Mouse (Mus musculus) embryonic facial prominence, embryonic 12.5 days (tissue): Measurements from ENCODE around the gene Cars. TPM values are rescaled to one million over a fixed set of nuclear protein-coding genes. Genes with fewer than 3 reads are reported as not detected.
A peak's percentile ranks its signal among the peaks of the same experiment; 100 is the strongest.
"Not testable (repeated sequence)": the region's sequence is repeated elsewhere in the genome, so short reads cannot be mapped to it uniquely, and the experiment has no call there.

Source experiments
- ATAC-seq: fragments of 200-750 bp; cut with Nextera tagmentation; 2 replicates; pipeline ENCODE4 v1.8.0; 2017; ENCODE audit not compliant: insufficient number of reproducible peaks, insufficient read depth, low FRiP score, low TSS enrichment
- H3K27ac ChIP-seq: fragments of 300-500 bp; sonication (generic); 2 replicates; pipeline ENCODE4 v1.5.1; 2016; ENCODE audit warnings: mild to moderate bottlenecking
- H3K27me3 ChIP-seq: fragments of 300-500 bp; sonication (generic); 2 replicates; pipeline ENCODE4 v1.6.1; 2016; ENCODE audit warnings: mild to moderate bottlenecking, moderate library complexity
- H3K36me3 ChIP-seq: fragments of 300-500 bp; sonication (generic); 2 replicates; pipeline ENCODE4 v1.6.1; 2016; ENCODE audit warnings: mild to moderate bottlenecking
- H3K4me1 ChIP-seq: fragments of 300-500 bp; sonication (generic); 2 replicates; pipeline ENCODE4 v1.6.1; 2016
- H3K4me2 ChIP-seq: fragments of 300-500 bp; sonication (generic); replicated peaks from 2 replicates; pipeline ENCODE4 v1.6.1; 2016; ENCODE audit warnings: mild to moderate bottlenecking, moderate library complexity
- H3K4me3 ChIP-seq: fragments of 300-500 bp; sonication (generic); 2 replicates; pipeline ENCODE4 v1.5.1; 2016; ENCODE audit warnings: mild to moderate bottlenecking
- H3K9ac ChIP-seq: fragments of 300-500 bp; sonication (generic); 2 replicates; pipeline ENCODE4 v1.6.1; 2016; ENCODE audit warnings: mild to moderate bottlenecking, moderate library complexity
- H3K9me3 ChIP-seq: fragments of 300-500 bp; sonication (generic); 2 replicates; pipeline ENCODE4 v1.6.1; 2016; ENCODE audit warnings: mild to moderate bottlenecking, moderate library complexity
- WGBS: fragments of 180-500 bp; shearing (Covaris S2); methylation state at CpG from one replicate; pipeline ENCODE4 v1.1.7; 2016; 5-methylcytosine and 5-hydroxymethylcytosine counted together
- polyA plus RNA-seq: library from polyadenylated mRNA; unstranded; fragments of >200 nt; fragmentation: Nextera tagmentation; extraction: Ambion mirVana; gene quantifications from 2 replicates; pipeline ENCODE4 v1.2.1, GENCODE M21; 2016

Cars gene
- polyA plus RNA-seq: 57.1 and 57.3 TPM in 2 replicates

DNA sequence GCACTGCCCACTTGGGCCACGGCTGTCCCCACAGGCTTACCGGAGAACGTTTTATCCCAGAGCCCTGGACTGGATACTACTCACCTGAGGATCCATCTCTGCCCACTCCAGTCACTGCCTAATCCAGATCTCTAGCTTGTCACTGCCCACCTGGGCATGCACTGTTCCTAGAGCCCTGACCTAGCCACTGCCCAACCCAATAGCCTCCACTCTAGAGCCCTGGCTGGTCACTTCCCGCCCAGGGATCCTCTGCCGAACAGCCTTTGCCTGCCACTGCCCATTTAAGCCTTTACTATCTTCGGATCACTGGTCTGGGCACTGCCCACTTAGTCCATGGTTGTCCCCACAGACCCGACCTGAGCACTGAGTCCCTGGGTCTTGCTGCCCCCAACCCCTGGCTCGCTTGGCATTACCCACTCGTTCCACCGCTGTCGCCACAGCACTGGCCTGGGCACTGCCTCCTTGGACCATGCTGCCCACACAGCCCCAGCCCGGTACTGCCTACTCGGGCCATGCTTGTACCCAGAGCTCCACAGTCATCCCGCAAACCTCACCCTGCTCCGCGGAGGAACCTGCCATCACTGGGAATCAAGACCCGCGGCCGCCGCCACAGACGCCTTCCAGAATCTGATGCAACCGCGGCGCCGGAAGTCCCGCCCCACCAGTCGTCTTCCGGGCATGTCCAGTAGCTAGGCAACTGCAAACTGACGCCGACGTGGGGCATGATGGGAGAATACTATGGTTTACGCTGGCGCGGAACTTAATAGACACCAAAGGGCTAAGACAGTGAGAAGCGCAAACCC, at the start of gene Cars:
Gene Cars, minus strand, starts transcription at position 663 of the 803 bp plus-strand sequence.
- WGBS: 2% methylated on average over 35 of the region's 35 CpGs
- H3K4me3 ChIP-seq: peak within 1 kb of the TSS; percentile 88
- no peak within 1 kb of the TSS for H3K27ac ChIP-seq
- H3K9me3 ChIP-seq: no peaks in the 10 kb centered on the region
- H3K4me2 ChIP-seq: peak within 1 kb of the TSS; percentile 98
- H3K9ac ChIP-seq: peak within 1 kb of the TSS; percentile 93
- H3K27me3 ChIP-seq: no peaks in the 10 kb centered on the region
- peak; percentile 97 for ATAC-seq
- H3K36me3 ChIP-seq: no peaks in the 10 kb centered on the region
- H3K4me1 ChIP-seq: peaks cover 14% of the 10 kb centered on the region

GRCm38 (mm10) chr7:143649034-143649768, 49.3 kb upstream of the Cars start, which contains the start of gene Tnfrsf22:
TSS of gene Tnfrsf22 (minus strand) at chr7:143649661.
- Histone ChIP-seq H3K9me3 (peaks cover 3% of the 10 kb centered on the region; the same call in 1 of the 2 replicates), H3K27me3 (no peaks in the 10 kb centered on the region), H3K4me3 (peak within 1 kb of the TSS; percentile 78), H3K36me3 (no peaks in the 10 kb centered on the region), H3K9ac (peak within 1 kb of the TSS; percentile 62), H3K4me1 (no peaks in the 10 kb centered on the region), H3K4me2 (peak within 1 kb of the TSS; percentile 71), H3K27ac (no peak within 1 kb of the TSS)
- peak; percentile 94; the same call in 1 of the 2 replicates for ATAC-seq
- 3% methylated on average over 39 of the region's 39 CpGs for WGBS

- H3K9me3 ChIP-seq, H3K4me1 ChIP-seq, ATAC-seq, H3K4me2 ChIP-seq, H3K36me3 ChIP-seq, H3K4me3 ChIP-seq, H3K9ac ChIP-seq, H3K27me3 ChIP-seq, H3K27ac ChIP-seq: not testable (repeated sequence)
- WGBS: 87% methylated on average over 2 of the region's 2 CpGs
Observed at GRCm38 (mm10) chr7:143643949-143644348, 44.1 kb upstream of the Cars start.

DNA sequence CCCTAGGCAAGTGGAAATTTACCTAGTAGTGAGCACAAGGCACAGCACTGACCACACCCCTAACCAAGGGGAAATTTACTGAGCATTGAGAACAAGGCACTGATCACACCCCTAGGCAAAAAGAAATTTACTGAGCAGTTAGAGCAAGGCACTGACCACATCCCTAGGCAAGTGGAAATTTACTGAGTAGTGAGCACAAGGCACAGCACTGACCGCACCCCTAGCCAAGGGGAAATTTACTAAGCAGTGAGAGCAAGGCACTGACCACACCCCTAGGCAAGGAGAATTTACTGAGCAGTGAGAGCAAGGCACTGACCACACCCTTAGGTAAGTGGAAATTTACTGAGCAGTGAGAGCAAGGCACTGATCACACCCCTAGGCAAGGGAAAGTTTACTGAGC, 36.8 kb upstream of the Cars start:
- Histone ChIP-seq H3K27me3 (no peaks in the 10 kb centered on the region), H3K9me3 (0 out of 2 replicates have a peak, but pooled peaks cover 4% of the 10 kb centered on the region), H3K4me3 (no peak overlapping the region), H3K4me1 (no peaks in the 10 kb centered on the region), H3K36me3 (no peaks in the 10 kb centered on the region), H3K27ac (no peak overlapping the region), H3K9ac (no peak overlapping the region), H3K4me2 (no peak overlapping the region)
- WGBS: 89% methylated on average over 1 of the region's 1 CpGs
- ATAC-seq: no peak

GRCm38 (mm10) chr7:143631503-143631902, 31.6 kb upstream of the Cars start:
- no peak overlapping the region for H3K27ac ChIP-seq
- H3K4me3 ChIP-seq: no peak overlapping the region
- H3K4me1 ChIP-seq: no peaks in the 10 kb centered on the region
- no peak overlapping the region for H3K4me2 ChIP-seq
- H3K27me3 ChIP-seq: no peaks in the 10 kb centered on the region
- no peak overlapping the region for H3K9ac ChIP-seq
- H3K9me3 ChIP-seq: 0 out of 2 replicates have a peak, but pooled peaks cover 4% of the 10 kb centered on the region
- 67% methylated on average over 2 of the region's 2 CpGs for WGBS
- no peaks in the 10 kb centered on the region for H3K36me3 ChIP-seq
- ATAC-seq: no peak

DNA sequence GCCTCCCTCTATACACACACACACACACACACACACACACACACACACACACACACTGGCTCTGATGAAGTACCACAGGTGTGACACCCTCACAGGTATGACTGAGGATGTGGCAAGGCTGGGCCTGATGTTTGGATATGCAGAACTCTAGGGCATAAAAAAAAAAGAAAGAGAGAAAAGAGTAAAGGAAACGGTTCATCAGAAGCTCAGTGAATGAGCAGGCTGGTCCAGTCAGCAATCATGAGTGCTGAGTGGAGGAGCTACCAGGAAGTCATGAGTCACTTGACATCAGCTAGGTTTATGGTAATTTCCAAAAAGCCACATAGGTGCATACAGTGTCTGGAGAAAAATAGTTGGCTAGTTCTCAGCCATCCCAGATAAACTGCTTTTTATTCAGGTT, 29.6 kb upstream of the Cars start:
- Histone ChIP-seq H3K9me3 (0 out of 2 replicates have a peak, but pooled peaks cover 4% of the 10 kb centered on the region), H3K27ac (no peak overlapping the region), H3K9ac (no peak overlapping the region), H3K27me3 (no peaks in the 10 kb centered on the region), H3K36me3 (no peaks in the 10 kb centered on the region), H3K4me3 (no peak overlapping the region), H3K4me1 (no peaks in the 10 kb centered on the region), H3K4me2 (no peak overlapping the region)
- 66% methylated on average over 1 of the region's 1 CpGs for WGBS
- no peak for ATAC-seq

- no peak for ATAC-seq
- no peak within 1 kb of the TSS for H3K4me2 ChIP-seq
- no peak within 1 kb of the TSS for H3K27ac ChIP-seq
- 94% methylated on average over 1 of the region's 1 CpGs for WGBS
- H3K36me3 ChIP-seq: no peaks in the 10 kb centered on the region
- H3K4me3 ChIP-seq: no peak within 1 kb of the TSS
- H3K4me1 ChIP-seq: no peaks in the 10 kb centered on the region
- H3K9ac ChIP-seq: no peak within 1 kb of the TSS
- 0 out of 2 replicates have a peak, but pooled peaks cover 4% of the 10 kb centered on the region for H3K9me3 ChIP-seq
- H3K27me3 ChIP-seq: no peaks in the 10 kb centered on the region
Observed at GRCm38 (mm10) chr7:143628540-143628939, 28.6 kb upstream of the Cars start, which contains the start of gene Tnfrsf26. TSS of gene Tnfrsf26 (minus strand) at chr7:143628722.

DNA sequence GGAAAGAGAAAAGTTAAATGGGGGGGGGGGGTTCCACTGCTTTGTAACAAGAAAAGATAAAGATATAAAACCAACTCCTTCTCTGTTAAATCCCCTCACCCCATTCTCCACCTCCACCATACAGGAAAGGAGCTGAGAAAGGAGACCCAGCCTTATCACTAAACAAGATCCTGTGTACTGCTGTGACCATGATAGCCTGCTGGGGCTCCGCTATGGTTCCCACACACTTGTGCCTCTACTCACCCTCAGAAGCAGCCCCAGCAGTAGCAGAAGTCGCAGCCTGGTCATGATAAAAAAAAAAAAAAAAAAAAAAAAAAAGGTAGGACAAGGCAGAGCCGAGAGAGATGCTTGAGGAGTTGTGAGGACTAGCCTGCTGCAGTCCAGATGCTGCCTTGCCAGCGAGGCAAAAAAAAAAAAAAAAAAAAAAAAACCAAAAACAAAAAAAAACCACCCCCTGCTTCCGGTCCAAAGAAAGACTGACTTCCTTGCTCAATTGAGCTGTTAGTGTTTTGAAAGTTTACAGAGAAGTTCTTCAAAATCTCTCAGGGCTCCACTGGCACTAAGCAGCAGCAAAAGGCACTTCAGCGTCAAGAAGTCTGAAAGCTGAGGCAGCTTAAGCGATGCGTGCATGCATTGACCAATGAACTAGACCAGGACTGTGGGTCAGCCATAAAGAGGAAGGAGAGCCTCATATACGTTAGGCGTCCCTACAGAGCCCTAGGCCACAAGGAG, 27.8 kb upstream of the Cars start:
- WGBS: 59% methylated on average over 10 of the region's 10 CpGs
- no peaks in the 10 kb centered on the region for H3K4me1 ChIP-seq
- ATAC-seq: no peak
- no peak overlapping the region for H3K4me3 ChIP-seq
- H3K27me3 ChIP-seq: no peaks in the 10 kb centered on the region
- H3K9me3 ChIP-seq: no peaks in the 10 kb centered on the region
- no peak overlapping the region for H3K4me2 ChIP-seq
- H3K27ac ChIP-seq: no peak overlapping the region
- no peak overlapping the region for H3K9ac ChIP-seq
- no peaks in the 10 kb centered on the region for H3K36me3 ChIP-seq

DNA sequence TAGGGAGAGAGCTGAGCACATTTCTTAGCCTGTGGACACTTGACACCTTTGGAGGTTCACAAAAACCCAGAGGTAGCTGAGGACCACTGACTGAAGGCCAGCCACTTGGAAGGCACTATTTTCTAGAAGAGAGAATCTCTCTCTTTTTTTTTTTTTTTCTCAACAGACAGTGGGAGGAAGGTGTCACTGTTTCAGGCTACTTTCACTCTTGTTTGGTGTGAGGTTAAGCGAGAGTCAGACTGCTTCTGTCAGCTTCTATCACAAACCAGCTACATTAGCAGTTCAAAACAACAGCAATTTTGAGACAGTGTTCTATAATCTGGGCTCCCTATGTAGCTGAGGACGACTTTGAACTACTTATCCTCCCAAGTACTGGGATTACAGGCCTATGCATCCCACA, 26.3 kb upstream of the Cars start:
- H3K4me2 ChIP-seq: no peak overlapping the region
- ATAC-seq: no peak
- H3K27ac ChIP-seq: no peak overlapping the region
- H3K9ac ChIP-seq: no peak overlapping the region
- no peaks in the 10 kb centered on the region for H3K36me3 ChIP-seq
- 53% methylated on average over 2 of the region's 2 CpGs for WGBS
- H3K4me3 ChIP-seq: no peak overlapping the region
- H3K9me3 ChIP-seq: no peaks in the 10 kb centered on the region
- no peaks in the 10 kb centered on the region for H3K27me3 ChIP-seq
- no peaks in the 10 kb centered on the region for H3K4me1 ChIP-seq

DNA sequence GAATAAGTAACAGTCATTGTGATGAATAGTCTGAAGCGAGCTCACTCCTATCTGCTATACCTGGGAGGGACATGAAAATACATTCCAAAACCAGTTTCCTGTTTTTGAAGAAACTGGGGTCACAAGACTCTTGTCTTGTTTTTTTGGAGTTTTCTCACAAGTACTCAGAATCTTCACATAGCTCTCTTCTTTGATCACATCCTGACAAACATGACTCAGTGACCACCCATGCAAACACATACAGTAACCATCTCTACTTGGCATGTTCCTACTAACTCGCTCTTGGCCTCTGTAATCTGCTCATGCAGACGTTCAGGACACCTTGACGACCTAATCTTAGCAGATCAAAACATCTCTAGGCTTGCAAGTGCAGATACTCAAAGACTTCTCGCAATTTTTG, 25.3 kb upstream of the Cars start:
- Histone ChIP-seq H3K27ac (no peak overlapping the region), H3K27me3 (no peaks in the 10 kb centered on the region), H3K9me3 (no peaks in the 10 kb centered on the region), H3K4me2 (no peak overlapping the region), H3K4me3 (no peak overlapping the region), H3K36me3 (no peaks in the 10 kb centered on the region), H3K4me1 (no peaks in the 10 kb centered on the region), H3K9ac (no peak overlapping the region)
- ATAC-seq: no peak
- WGBS: 68% methylated on average over 5 of the region's 5 CpGs

DNA sequence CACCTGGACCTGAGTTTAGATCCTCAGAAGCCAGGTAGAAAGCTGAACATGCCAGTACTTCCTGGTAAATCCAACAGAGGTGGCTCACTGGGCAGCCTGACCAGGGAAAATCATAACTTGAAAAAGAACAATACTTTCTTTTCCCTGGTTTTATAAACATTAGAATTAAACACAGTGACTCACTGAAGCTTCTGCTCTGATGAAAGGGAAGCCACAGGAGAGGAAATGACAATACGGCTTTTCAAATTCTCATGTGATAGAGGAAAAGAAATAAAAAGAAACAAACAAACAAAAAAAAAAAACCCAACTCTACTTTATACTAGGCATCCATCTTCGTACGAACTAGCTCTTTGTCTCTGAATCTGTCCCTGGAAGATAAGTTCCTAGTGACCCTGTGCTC, 24.7 kb upstream of the Cars start:
- H3K4me3 ChIP-seq: no peak overlapping the region
- ATAC-seq: no peak
- H3K36me3 ChIP-seq: no peaks in the 10 kb centered on the region
- no peaks in the 10 kb centered on the region for H3K27me3 ChIP-seq
- no peak overlapping the region for H3K27ac ChIP-seq
- H3K4me2 ChIP-seq: no peak overlapping the region
- 79% methylated on average over 3 of the region's 3 CpGs for WGBS
- H3K9me3 ChIP-seq: no peaks in the 10 kb centered on the region
- H3K4me1 ChIP-seq: no peaks in the 10 kb centered on the region
- no peak overlapping the region for H3K9ac ChIP-seq
